Mouse (Mus musculus) T-helper 17 cell (primary cell): ENCODE measurements at regions not wholly inside any gene's neighbourhood (a gene's known extent, or its start where the extent isn't known, plus 50 kb on each side); places are given as distances from the start of the nearest gene placed in this dataset.
"Not testable (repeated sequence)": the region's sequence is repeated elsewhere in the genome, so short reads cannot be mapped to it uniquely, and the experiment has no call there.

Experiments used
- in situ Hi-C, 2 experiments: fragments of 300-600 bp; cut with MboI, MseI; formaldehyde crosslinking; loops; 1 replicate in 1 of 2; 2 replicates in 1 of 2; pipeline ENCODE4 v1.15.1; 2025; ENCODE audit warnings: high pct_unique_total_duplicates in 2 of 2

- in situ Hi-C loops: no loop called here
Measured at GRCm38 (mm10) chr2:107468671-107469070, 178.2 kb downstream of the Kcna4 start.

GRCm38 (mm10) chr2:107503646-107504379 lies 213.4 kb downstream of the Kcna4 start:
- in situ Hi-C loops: no loop called here

DNA sequence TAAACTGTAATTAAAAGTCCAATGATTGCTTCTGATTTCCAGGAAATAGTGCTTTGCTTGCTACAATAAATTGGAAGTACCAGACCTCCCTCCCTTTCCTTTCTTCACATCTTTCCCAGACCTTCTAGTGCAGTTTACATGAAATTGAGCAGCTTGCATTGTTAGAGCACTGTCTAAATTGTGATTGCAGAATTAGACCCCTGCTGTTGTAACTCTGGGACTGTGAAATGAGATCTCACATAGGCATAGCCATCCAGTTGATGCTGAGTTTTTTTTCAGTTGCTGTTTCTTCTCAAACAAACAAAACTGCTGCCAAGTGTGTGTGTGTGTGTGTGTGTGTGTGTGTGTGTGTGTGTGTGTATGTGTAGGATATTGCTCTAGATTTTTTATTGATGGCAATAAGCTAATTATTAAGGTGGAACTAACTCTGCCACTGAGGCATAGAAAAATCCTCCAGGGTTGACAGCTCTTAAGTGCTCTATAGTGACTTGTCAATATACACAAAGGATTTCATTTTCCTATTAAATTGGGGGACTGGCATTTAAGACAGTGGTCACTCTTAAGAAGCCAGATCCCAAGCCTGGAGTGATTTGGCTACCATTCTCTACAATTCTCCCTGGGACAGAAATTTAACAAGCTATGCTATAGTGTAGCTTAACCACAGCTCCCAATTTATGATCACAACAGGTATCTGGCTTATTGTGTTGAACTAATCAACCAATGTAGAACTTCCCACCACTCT lies 217.2 kb downstream of the Kcna4 start:
- in situ Hi-C loops: no loop called here

- in situ Hi-C loops: not testable (repeated sequence)
Measured at GRCm38 (mm10) chr2:107515486-107515885, 225.0 kb downstream of the Kcna4 start.

- in situ Hi-C loops: no loop called here
Measured at GRCm38 (mm10) chr2:107518107-107518506, 227.7 kb downstream of the Kcna4 start.

- in situ Hi-C loops: no loop called here
Measured at GRCm38 (mm10) chr2:107518759-107519158, 228.3 kb downstream of the Kcna4 start.

DNA sequence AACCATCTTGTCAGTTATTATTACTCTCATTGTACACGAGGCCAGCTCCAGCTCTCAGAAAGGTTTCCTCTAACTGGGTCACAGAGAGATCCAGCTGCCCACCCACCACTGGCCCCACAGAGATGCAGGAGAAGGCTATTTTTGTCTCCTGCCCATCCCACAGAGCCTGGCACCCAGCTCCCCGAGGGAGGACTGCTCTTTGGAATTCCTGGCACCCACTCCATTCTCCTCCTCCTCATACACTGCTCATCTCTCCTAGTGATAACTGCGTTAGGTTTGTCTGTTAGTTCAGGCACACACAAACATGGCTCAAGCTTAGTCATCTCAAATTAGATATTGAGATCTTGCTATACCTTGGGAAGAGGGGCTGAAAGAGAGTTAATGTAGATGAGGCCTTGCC lies 228.9 kb downstream of the Kcna4 start:
- in situ Hi-C loops: no loop called here

DNA sequence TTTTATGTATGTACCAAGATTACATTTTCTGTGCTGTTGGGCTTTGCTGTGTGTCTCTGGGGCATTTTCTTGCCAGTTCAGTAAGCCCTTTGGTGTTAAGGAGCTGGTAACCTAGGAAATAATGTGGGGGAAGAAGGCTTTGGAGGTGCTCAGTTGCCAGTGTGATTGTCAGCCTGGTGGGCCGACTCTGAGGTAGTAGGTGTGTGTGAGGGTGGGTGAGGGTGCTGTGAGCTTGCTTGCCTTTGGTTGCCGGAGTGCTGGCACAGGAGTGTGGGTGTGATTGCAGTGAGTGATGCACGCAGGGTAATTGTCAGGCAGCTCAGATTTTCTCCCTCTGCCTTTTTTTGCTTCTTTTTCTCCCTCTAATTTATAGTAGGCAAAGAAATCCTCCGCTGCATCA lies 229.3 kb downstream of the Kcna4 start:
- in situ Hi-C loops: no loop called here

DNA sequence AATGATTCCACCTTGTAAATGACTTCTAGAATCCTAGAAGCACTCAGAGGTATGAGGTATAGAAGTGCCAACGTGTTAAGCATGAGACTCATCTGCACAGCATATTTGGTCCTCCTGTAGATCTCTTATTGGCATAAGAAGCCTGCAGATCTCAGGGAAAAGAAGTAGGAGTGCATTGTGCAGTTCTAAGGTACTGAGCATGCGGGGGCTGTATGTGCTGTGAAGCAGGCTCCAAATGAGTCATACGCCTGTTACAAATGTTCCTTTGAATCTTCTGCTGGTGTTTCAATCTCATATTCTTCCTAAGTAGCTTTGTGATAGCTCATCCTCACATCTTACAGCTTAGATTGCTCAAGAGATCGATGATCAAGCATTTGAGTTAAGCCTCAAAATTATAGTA lies 252.7 kb downstream of the Kcna4 start:
- in situ Hi-C loops: no loop called here

GRCm38 (mm10) chr2:107552569-107552968 lies 262.1 kb downstream of the Kcna4 start:
- in situ Hi-C loops: no loop called here

DNA sequence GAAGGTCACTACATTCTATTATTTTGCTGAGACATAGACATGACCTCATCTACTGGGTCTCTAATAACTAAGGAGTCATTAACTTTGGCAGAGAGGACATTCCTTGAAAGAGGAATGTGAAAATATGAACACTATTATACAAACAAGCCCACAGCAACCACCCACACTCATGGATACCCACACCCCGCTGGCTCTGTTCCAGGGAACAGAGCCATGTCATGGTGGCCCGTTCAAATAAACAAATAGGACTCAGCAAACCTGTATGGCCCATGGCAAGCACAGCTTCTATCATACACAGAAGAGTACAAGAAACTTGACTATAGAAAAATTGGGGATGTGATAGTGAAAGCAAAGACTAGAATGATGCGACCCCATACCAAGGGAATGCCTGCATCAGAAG lies 265.8 kb downstream of the Kcna4 start:
- in situ Hi-C loops: no loop called here

GRCm38 (mm10) chr2:107569618-107570017 lies 279.2 kb downstream of the Kcna4 start:
- in situ Hi-C loops: loop anchor here in 1 of 2 experiments (5.0 kb wide), 1 partner anchor 53 kb away; no protein-coding TSS in a partner anchor

- in situ Hi-C loops: no loop called here
Measured at GRCm38 (mm10) chr2:107609872-107610559, 319.6 kb downstream of the Kcna4 start.

- in situ Hi-C loops: no loop called here
Measured at GRCm38 (mm10) chr2:107611811-107612210, 321.4 kb downstream of the Kcna4 start.

- in situ Hi-C loops: no loop called here
Measured at GRCm38 (mm10) chr2:107612221-107612620, 321.8 kb downstream of the Kcna4 start.

- in situ Hi-C loops: no loop called here
Measured at GRCm38 (mm10) chr2:107614715-107615114, 324.3 kb downstream of the Kcna4 start.

- in situ Hi-C loops: no loop called here
Measured at GRCm38 (mm10) chr2:107627458-107627857, 337.0 kb downstream of the Kcna4 start.

DNA sequence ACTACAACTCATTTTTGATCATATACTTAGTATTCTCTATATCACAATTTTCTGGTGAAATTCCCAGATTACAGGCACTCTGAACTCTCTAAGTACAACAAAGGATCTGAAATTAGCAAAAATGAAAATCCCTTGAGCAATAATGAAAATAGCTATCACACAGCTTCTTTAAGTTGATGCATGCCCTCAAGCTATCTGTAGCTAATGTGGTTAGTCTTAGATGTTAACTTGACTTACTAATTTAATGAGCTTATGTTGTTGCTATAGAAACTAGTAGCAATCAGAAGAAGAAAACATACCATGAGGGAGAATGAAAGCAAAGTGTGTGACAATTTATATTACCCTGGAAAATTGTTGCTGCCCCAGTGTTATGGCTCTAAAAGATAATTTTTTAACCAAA lies 368.7 kb downstream of the Kcna4 start:
- in situ Hi-C loops: no loop called here
